8 mouse cellular contexts compared by ENCODE assay signal in genomic region chr4:133087835-133088234, GRCm38 (mm10). TPM values are rescaled to one million over a fixed set of nuclear protein-coding genes. Genes with fewer than 3 reads are reported as not detected.
DNase-seq lines count a peak whose midpoint lies in the region; ATAC-seq and TF ChIP-seq lines count a peak whose summit lies in the region.

No protein-coding gene starts in this region.

- no peak for TF ChIP-seq CTCF in kidney, adult 2 months (conservative IDR thresholded peaks at IDR 0.05; ENCODE audit: insufficient read depth, insufficient read length, low read depth, low read length)
- TF ChIP-seq CTCF in embryonic fibroblast, embryonic 13.5 days (IDR thresholded peaks at IDR 0.05; ENCODE audit: borderline replicate concordance, insufficient read depth, low read length) = no peak

- no peaks in the 10 kb centered on the region for H3K9me3 ChIP-seq in intestine, embryonic 16.5 days (ENCODE audit: control insufficient read depth, low read length)

- H3K4me1 ChIP-seq in kidney, adult 2 months (ENCODE audit: control insufficient read depth, insufficient read depth, low read length) = peaks cover 41% of the 10 kb centered on the region
- H3K4me1 ChIP-seq in embryonic fibroblast, embryonic 13.5 days (ENCODE audit: control insufficient read depth, insufficient read depth, low read length) = peaks cover 35% of the 10 kb centered on the region
- peaks cover 86% of the 10 kb centered on the region for H3K4me1 ChIP-seq in intestine, embryonic 16.5 days (ENCODE audit: control insufficient read depth, insufficient read depth, low read length)

- intact Hi-C loops in left cerebral cortex, postnatal 36 days (cut with DNase I) = no loop called here

- H3K27me3 ChIP-seq in kidney, adult 2 months (replicated peaks; ENCODE audit: control insufficient read depth, insufficient read depth, low read length) = no peaks in the 10 kb centered on the region
- no peaks in the 10 kb centered on the region for H3K27me3 ChIP-seq in intestine, embryonic 16.5 days (replicated peaks; ENCODE audit: control insufficient read depth, insufficient read depth, low read length)

- no peak overlapping the region for H3K4me3 ChIP-seq in kidney, adult 2 months (ENCODE audit: insufficient read depth, low read depth, low read length)
- no peak overlapping the region for H3K4me3 ChIP-seq in embryonic fibroblast, embryonic 13.5 days (ENCODE audit: insufficient read depth, low read length)
- no peak overlapping the region; the same call in 1 of the 2 replicates for H3K4me3 ChIP-seq in intestine, embryonic 16.5 days (ENCODE audit: low read length)

- TF ChIP-seq POLR2A in kidney, adult 2 months (IDR thresholded peaks at IDR 0.05; ENCODE audit: low read depth, low read length) = no peak
- TF ChIP-seq POLR2A in embryonic fibroblast, embryonic 13.5 days (IDR thresholded peaks at IDR 0.05; ENCODE audit: low read depth, low read length) = no peak

- H3K36me3 ChIP-seq in kidney, adult 2 months (ENCODE audit: control insufficient read depth, insufficient read depth, low read length) = no peaks in the 10 kb centered on the region
- no peaks in the 10 kb centered on the region for H3K36me3 ChIP-seq in intestine, embryonic 16.5 days (ENCODE audit: control insufficient read depth, insufficient read depth, low read length)

- peak; percentile 53 for DNase-seq in kidney, adult 2 months
- DNase-seq in kidney, adult 18-20 months = no peak
- DNase-seq in naive thymus-derived CD4-positive, alpha-beta T cell, adult 2 months (ENCODE audit: low read depth) = peak; percentile 53
- no peak for DNase-seq in left cerebral cortex, postnatal 36 days (ENCODE audit: low spot score in 2 of 2)
- DNase-seq in natural killer cell, adult 2 months (ENCODE audit: low spot score in 2 of 2) = no peak
- DNase-seq in urinary bladder, postnatal 25 days (ENCODE audit: low spot score) = no peak

- peak overlapping the region; percentile 36; the same call in 1 of the 2 replicates for H3K9ac ChIP-seq in intestine, embryonic 16.5 days (ENCODE audit: low read depth, low read length)

- ATAC-seq in intestine, embryonic 16.5 days = no peak; the same call in 1 of the 2 replicates

- 21% methylated on average over 8 of the region's 8 CpGs for WGBS in kidney, adult 2 months
- 16% methylated on average over 8 of the region's 8 CpGs for WGBS in intestine, embryonic 16.5 days

- H3K4me2 ChIP-seq in intestine, embryonic 16.5 days (ENCODE audit: low read depth, low read length) = peak overlapping the region; percentile 22; the same call in 1 of the 2 replicates

- peak overlapping the region; percentile 12; the same call in 1 of the 2 replicates for H3K27ac ChIP-seq in kidney, adult 2 months (ENCODE audit: insufficient read depth, low read depth, low read length)
- peak overlapping the region; percentile 71 for H3K27ac ChIP-seq in embryonic fibroblast, embryonic 13.5 days (ENCODE audit: insufficient read depth, low read length)
- peak overlapping the region; percentile 78 for H3K27ac ChIP-seq in intestine, embryonic 16.5 days (ENCODE audit: low read length)

RNA-seq across cellular contexts. Expression of gene Wasf2, which starts 42.5 kb away (rescaled TPM):
- polyA plus RNA-seq in kidney, adult 2 months (2012; rRNA removed) = 37.0 and 45.7 TPM in 2 replicates
- polyA plus RNA-seq in embryonic fibroblast, embryonic 13.5 days (2011; ENCODE audit: insufficient read length, low read depth, missing spikeins) = 101 and 107 TPM in 2 replicates
- polyA plus RNA-seq in intestine, embryonic 16.5 days (2015; fragmentation: Nextera tagmentation; extraction: Ambion mirVana) = 76.9 and 81.9 TPM in 2 replicates
- 10 to 100 TPM; 21.5 to 30.3 TPM for total RNA-seq in left cerebral cortex, postnatal 36 days (2021)

Comparison
In these comparisons a context has a peak if more than half of its experiments do, and no peak if none do; other contexts are left out.
1. DNase-seq: peak in kidney, adult 2 months (single experiment) and naive thymus-derived CD4-positive, alpha-beta T cell, adult 2 months (single experiment); none in kidney, adult 18-20 months (single experiment), left cerebral cortex, postnatal 36 days (0 of 2), natural killer cell, adult 2 months (0 of 2) and urinary bladder, postnatal 25 days (single experiment).
2. H3K27ac ChIP-seq: peak in every context shown above with its lines; median percentile 78 in intestine, embryonic 16.5 days; 71 in embryonic fibroblast, embryonic 13.5 days; 12 in kidney, adult 2 months.